Mouse (Mus musculus): ENCODE data around the gene Prkar2b. TPM values are rescaled to one million over a fixed set of nuclear protein-coding genes. Genes with fewer than 3 reads are reported as not detected.

The Prkar2b gene
- total and polyA plus RNA-seq, 3 experiments: 15.7 to 154 (median 34.1) TPM

DNA sequence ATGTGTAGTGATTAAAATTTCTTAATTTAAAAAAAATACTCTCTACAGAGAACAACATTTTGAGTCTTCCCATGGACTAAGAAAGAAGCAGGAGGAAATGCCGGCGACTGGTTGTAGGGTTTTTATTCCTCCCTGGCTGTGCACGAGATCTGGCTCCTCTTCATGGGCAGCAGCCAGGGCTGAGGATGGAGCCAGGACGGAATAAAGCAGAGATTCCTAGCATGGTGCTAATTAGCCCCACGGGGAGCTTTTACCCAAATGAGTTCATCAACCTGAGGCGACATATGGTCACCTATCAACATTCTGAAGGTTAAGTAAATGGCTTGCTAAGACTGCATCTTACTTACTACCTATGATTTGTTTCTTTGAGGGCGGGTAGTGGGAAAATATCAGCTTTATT is 77.9 kb downstream of the Prkar2b start:
- Histone ChIP-seq H3K4me1 (ENCODE audit: control insufficient read depth in 1 of 2, insufficient read depth in 2 of 2, low read length in 2 of 2) (peaks cover 9% of the 10 kb centered on the region in 2 experiments), H3K9ac (ENCODE audit: control insufficient read depth, low read depth, low read length, poor library complexity, severe bottlenecking) (no peak overlapping the region), H3K79me2 (ENCODE audit: control insufficient read depth, insufficient read depth, low read length, poor library complexity) (no peaks in the 10 kb centered on the region), H3K4me3 (ENCODE audit: control insufficient read depth in 1 of 2, insufficient read depth in 1 of 2, low read depth in 2 of 2, low read length in 2 of 2) (no peak overlapping the region), H3K9me3 (replicated peaks; ENCODE audit: insufficient read depth, low read length) (no peaks in the 10 kb centered on the region), H3K27ac (ENCODE audit: control insufficient read depth, low read depth, low read length) (no peak overlapping the region), H3K36me3 (ENCODE audit: control insufficient read depth in 1 of 2, insufficient read depth in 2 of 2, low read length in 2 of 2) (peaks cover 0 to 13% of the 10 kb centered on the region in 2 experiments), H3K27me3 (ENCODE audit: control insufficient read depth in 1 of 2, insufficient read depth in 2 of 2, low read length in 2 of 2) (no peaks in the 10 kb centered on the region)
- no peak for DNase-seq (ENCODE audit: low read depth, low spot score)
- TF ChIP-seq ZC3H11A (IDR thresholded peaks at IDR 0.05; ENCODE audit: low read depth, low read length) (no peak), TAL1 (IDR thresholded peaks at IDR 0.05; ENCODE audit: low read length) (no peak), RCOR1 (IDR thresholded peaks at IDR 0.05; ENCODE audit: low read depth, low read length) (no peak), UBTF (IDR thresholded peaks at IDR 0.05; ENCODE audit: borderline replicate concordance, insufficient read depth, low read depth, low read length) (no peak)

DNA sequence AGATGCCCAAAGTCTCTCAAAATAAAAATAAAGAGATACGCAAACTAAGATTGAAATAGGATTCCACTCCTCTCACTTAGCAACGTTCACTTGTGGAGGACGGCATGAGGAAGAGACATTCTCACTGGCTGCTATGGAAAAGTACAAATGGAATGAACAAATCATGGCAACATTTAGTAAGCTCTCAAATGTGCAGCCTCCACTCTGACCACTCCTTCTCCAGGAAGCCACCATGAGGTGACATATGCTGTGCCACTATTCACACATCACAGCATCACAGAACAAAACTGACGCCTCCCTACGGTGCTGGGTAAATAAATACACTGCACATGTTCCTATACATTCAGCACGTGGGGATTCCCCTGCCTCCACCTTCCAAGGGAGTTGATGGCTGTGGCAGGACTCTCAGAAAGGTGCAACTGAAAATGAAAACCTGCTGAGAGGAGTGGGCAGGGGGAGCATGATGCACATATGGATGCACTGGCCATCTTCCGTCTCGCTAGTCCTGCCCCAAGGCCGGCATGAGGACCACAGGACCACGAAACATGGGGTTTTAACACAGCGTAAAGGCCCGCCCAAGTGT is 83.4 kb downstream of the Prkar2b start:
- Histone ChIP-seq H3K4me1 (ENCODE audit: control insufficient read depth in 1 of 2, insufficient read depth in 2 of 2, low read length in 2 of 2) (peaks cover 0 to 8% of the 10 kb centered on the region in 2 experiments; a peak in 3 of 4 replicates), H3K79me2 (ENCODE audit: control insufficient read depth, insufficient read depth, low read length, poor library complexity) (no peaks in the 10 kb centered on the region), H3K36me3 (ENCODE audit: control insufficient read depth in 1 of 2, insufficient read depth in 2 of 2, low read length in 2 of 2) (peaks cover 0 to 8% of the 10 kb centered on the region in 2 experiments; a peak in 3 of 4 replicates), H3K9ac (ENCODE audit: control insufficient read depth, low read depth, low read length, poor library complexity, severe bottlenecking) (no peak overlapping the region), H3K4me3 (ENCODE audit: control insufficient read depth in 1 of 2, insufficient read depth in 1 of 2, low read depth in 2 of 2, low read length in 2 of 2) (no peak overlapping the region), H3K9me3 (replicated peaks; ENCODE audit: insufficient read depth, low read length) (no peaks in the 10 kb centered on the region), H3K27me3 (ENCODE audit: control insufficient read depth in 1 of 2, insufficient read depth in 2 of 2, low read length in 2 of 2) (no peaks in the 10 kb centered on the region), H3K27ac (ENCODE audit: control insufficient read depth, low read depth, low read length) (no peak overlapping the region)
- TF ChIP-seq USF2 (IDR thresholded peaks at IDR 0.05; ENCODE audit: borderline replicate concordance in 1 of 2, insufficient read depth in 1 of 2, low read depth in 1 of 2, low read length in 2 of 2) (no peak), MAX (IDR thresholded peaks at IDR 0.05; ENCODE audit: low read length) (no peak), USF1 (IDR thresholded peaks at IDR 0.05; ENCODE audit: low read depth, low read length) (no peak), MEF2A (IDR thresholded peaks at IDR 0.05; ENCODE audit: extremely low read depth, insufficient replicate concordance, low read depth, low read length, poor library complexity, severe bottlenecking) (no peak), CHD2 (IDR thresholded peaks at IDR 0.05; ENCODE audit: low read length) (no peak), SIN3A (IDR thresholded peaks at IDR 0.05; ENCODE audit: low read length) (no peak), MYC (IDR thresholded peaks at IDR 0.05; ENCODE audit: low read depth, low read length) (no peak), NELFE (IDR thresholded peaks at IDR 0.05; ENCODE audit: low read depth, low read length) (no peak), MXI1 (IDR thresholded peaks at IDR 0.05; ENCODE audit: low read depth, low read length) (no peak)
- no peak for DNase-seq (ENCODE audit: low read depth, low spot score)

GRCm38 (mm10) chr12:31976544-31976943 is 84.6 kb downstream of the Prkar2b start:
- no peaks in the 10 kb centered on the region for H3K79me2 ChIP-seq (ENCODE audit: control insufficient read depth, insufficient read depth, low read length, poor library complexity)
- peaks cover 0 to 10% of the 10 kb centered on the region in 2 experiments; a peak in 3 of 4 replicates for H3K4me1 ChIP-seq (ENCODE audit: control insufficient read depth in 1 of 2, insufficient read depth in 2 of 2, low read length in 2 of 2)
- H3K27ac ChIP-seq (ENCODE audit: control insufficient read depth, low read depth, low read length): no peak overlapping the region
- no peaks in the 10 kb centered on the region for H3K9me3 ChIP-seq (replicated peaks; ENCODE audit: insufficient read depth, low read length)
- DNase-seq (ENCODE audit: low read depth, low spot score): peak; percentile 36
- H3K9ac ChIP-seq (ENCODE audit: control insufficient read depth, low read depth, low read length, poor library complexity, severe bottlenecking): no peak overlapping the region
- H3K4me3 ChIP-seq (ENCODE audit: control insufficient read depth in 1 of 2, insufficient read depth in 1 of 2, low read depth in 2 of 2, low read length in 2 of 2): no peak overlapping the region
- H3K36me3 ChIP-seq (ENCODE audit: control insufficient read depth in 1 of 2, insufficient read depth in 2 of 2, low read length in 2 of 2): peaks cover 0 to 16% of the 10 kb centered on the region in 2 experiments; a peak in 3 of 4 replicates
- TF ChIP-seq ZC3H11A (IDR thresholded peaks at IDR 0.05; ENCODE audit: low read depth, low read length) (peak; percentile 59), RAD21 (IDR thresholded peaks at IDR 0.05; ENCODE audit: low read depth, low read length) (peak; percentile 55), SMC3 (IDR thresholded peaks at IDR 0.05; ENCODE audit: low read depth, low read length) (peak; percentile 76), NELFE (IDR thresholded peaks at IDR 0.05; ENCODE audit: low read depth, low read length) (no peak), MYC (IDR thresholded peaks at IDR 0.05; ENCODE audit: low read depth, low read length) (no peak), ETS1 (IDR thresholded peaks at IDR 0.05; ENCODE audit: low read depth, low read length) (0 out of 2 replicates have a peak, but pooled peaks have one; percentile 12), CTCF (IDR thresholded peaks at IDR 0.05 in 2 of 3, conservative IDR thresholded peaks at IDR 0.05 in 1 of 3; ENCODE audit: control insufficient read depth in 1 of 3, insufficient read depth in 1 of 3, low read depth in 2 of 3, low read length in 3 of 3, poor library complexity in 1 of 3, severe bottlenecking in 1 of 3) (peak; percentile 15 to 55 (median 35); a peak in 5 of 6 replicates)
- no peaks in the 10 kb centered on the region for H3K27me3 ChIP-seq (ENCODE audit: control insufficient read depth in 1 of 2, insufficient read depth in 2 of 2, low read length in 2 of 2)

All from MEL (cell line).